Mouse (Mus musculus): ENCODE data around the gene Efhd2. TPM values are rescaled to one million over a fixed set of nuclear protein-coding genes. Genes with fewer than 3 reads are reported as not detected.

Efhd2 gene
- polyA plus RNA-seq, 1 experiment, result 23.8 TPM

GRCm38 (mm10) chr4:141878621-141879020 is 3.9 kb upstream of the Efhd2 start:
- Histone ChIP-seq H3K27ac (ENCODE audit: control insufficient read depth, insufficient read depth, low read depth, low read length, poor library complexity) (no peak overlapping the region), H3K4me3 (replicated peaks; ENCODE audit: control insufficient read depth, low read depth, low read length) (no peak overlapping the region), H3K4me1 (ENCODE audit: control insufficient read depth, insufficient read depth, low read length) (no peaks in the 10 kb centered on the region; the same call in 1 of the 2 replicates)
- WGBS, result 30% methylated on average over 7 of the region's 7 CpGs
- TF ChIP-seq CTCF (IDR thresholded peaks at IDR 0.05; ENCODE audit: control insufficient read depth, insufficient read depth, low read length) (no peak), POLR2A (IDR thresholded peaks at IDR 0.05; ENCODE audit: borderline replicate concordance, control insufficient read depth, low read depth, low read length) (no peak)

- TF ChIP-seq CTCF (IDR thresholded peaks at IDR 0.05; ENCODE audit: control insufficient read depth, insufficient read depth, low read length) (no peak), POLR2A (IDR thresholded peaks at IDR 0.05; ENCODE audit: borderline replicate concordance, control insufficient read depth, low read depth, low read length) (no peak)
- peaks cover 4% of the 10 kb centered on the region for H3K4me1 ChIP-seq (ENCODE audit: control insufficient read depth, insufficient read depth, low read length)
- no peak overlapping the region for H3K4me3 ChIP-seq (replicated peaks; ENCODE audit: control insufficient read depth, low read depth, low read length)
- WGBS, result 23% methylated on average over 8 of the region's 8 CpGs
- H3K27ac ChIP-seq (ENCODE audit: control insufficient read depth, insufficient read depth, low read depth, low read length, poor library complexity), result no peak overlapping the region
Measured at GRCm38 (mm10) chr4:141875481-141876108, 875 bp upstream of the Efhd2 start.

- peak overlapping the region; percentile 55; the same call in 1 of the 2 replicates for H3K27ac ChIP-seq (ENCODE audit: control insufficient read depth, insufficient read depth, low read depth, low read length, poor library complexity)
- WGBS, result 1% methylated on average over 19 of the region's 19 CpGs
- TF ChIP-seq POLR2A (IDR thresholded peaks at IDR 0.05; ENCODE audit: borderline replicate concordance, control insufficient read depth, low read depth, low read length) (peak; percentile 24; the same call in 1 of the 2 replicates), CTCF (IDR thresholded peaks at IDR 0.05; ENCODE audit: control insufficient read depth, insufficient read depth, low read length) (no peak)
- H3K4me1 ChIP-seq (ENCODE audit: control insufficient read depth, insufficient read depth, low read length), result peaks cover 4% of the 10 kb centered on the region
- peak overlapping the region; percentile 83 for H3K4me3 ChIP-seq (replicated peaks; ENCODE audit: control insufficient read depth, low read depth, low read length)
Measured at GRCm38 (mm10) chr4:141874111-141874600, 564 bp downstream of the Efhd2 start.

- Histone ChIP-seq H3K4me1 (ENCODE audit: control insufficient read depth, insufficient read depth, low read length) (peaks cover 4% of the 10 kb centered on the region), H3K4me3 (replicated peaks; ENCODE audit: control insufficient read depth, low read depth, low read length) (no peak overlapping the region), H3K27ac (ENCODE audit: control insufficient read depth, insufficient read depth, low read depth, low read length, poor library complexity) (no peak overlapping the region)
- 84% methylated on average over 9 of the region's 9 CpGs for WGBS
- TF ChIP-seq POLR2A (IDR thresholded peaks at IDR 0.05; ENCODE audit: borderline replicate concordance, control insufficient read depth, low read depth, low read length), result no peak
- TF ChIP-seq CTCF (IDR thresholded peaks at IDR 0.05; ENCODE audit: control insufficient read depth, insufficient read depth, low read length), result no peak
Measured at GRCm38 (mm10) chr4:141872977-141873376, 1.7 kb downstream of the Efhd2 start.

- H3K27ac ChIP-seq (ENCODE audit: control insufficient read depth, insufficient read depth, low read depth, low read length, poor library complexity), result peak overlapping the region; percentile 61
- TF ChIP-seq POLR2A (IDR thresholded peaks at IDR 0.05; ENCODE audit: borderline replicate concordance, control insufficient read depth, low read depth, low read length) (no peak), CTCF (IDR thresholded peaks at IDR 0.05; ENCODE audit: control insufficient read depth, insufficient read depth, low read length) (no peak)
- 64% methylated on average over 9 of the region's 9 CpGs for WGBS
- H3K4me1 ChIP-seq (ENCODE audit: control insufficient read depth, insufficient read depth, low read length), result peaks cover 4% of the 10 kb centered on the region
- H3K4me3 ChIP-seq (replicated peaks; ENCODE audit: control insufficient read depth, low read depth, low read length), result peak overlapping the region; percentile 8
Measured at GRCm38 (mm10) chr4:141871909-141872308, 2.8 kb downstream of the Efhd2 start.

- H3K27ac ChIP-seq (ENCODE audit: control insufficient read depth, insufficient read depth, low read depth, low read length, poor library complexity), result peak overlapping the region; percentile 1; the same call in 1 of the 2 replicates
- H3K4me3 ChIP-seq (replicated peaks; ENCODE audit: control insufficient read depth, low read depth, low read length), result no peak overlapping the region
- H3K4me1 ChIP-seq (ENCODE audit: control insufficient read depth, insufficient read depth, low read length), result peaks cover 4% of the 10 kb centered on the region
- WGBS, result 84% methylated on average over 3 of the region's 3 CpGs
- TF ChIP-seq CTCF (IDR thresholded peaks at IDR 0.05; ENCODE audit: control insufficient read depth, insufficient read depth, low read length), result no peak
- TF ChIP-seq POLR2A (IDR thresholded peaks at IDR 0.05; ENCODE audit: borderline replicate concordance, control insufficient read depth, low read depth, low read length), result no peak
Measured at GRCm38 (mm10) chr4:141871333-141871725, 3.4 kb downstream of the Efhd2 start.

GRCm38 (mm10) chr4:141870666-141871332 is 3.9 kb downstream of the Efhd2 start:
- TF ChIP-seq POLR2A (IDR thresholded peaks at IDR 0.05; ENCODE audit: borderline replicate concordance, control insufficient read depth, low read depth, low read length) (no peak), CTCF (IDR thresholded peaks at IDR 0.05; ENCODE audit: control insufficient read depth, insufficient read depth, low read length) (no peak)
- H3K27ac ChIP-seq (ENCODE audit: control insufficient read depth, insufficient read depth, low read depth, low read length, poor library complexity), result peak overlapping the region; percentile 24
- H3K4me3 ChIP-seq (replicated peaks; ENCODE audit: control insufficient read depth, low read depth, low read length), result no peak overlapping the region
- H3K4me1 ChIP-seq (ENCODE audit: control insufficient read depth, insufficient read depth, low read length), result peaks cover 4% of the 10 kb centered on the region
- WGBS, result 56% methylated on average over 11 of the region's 11 CpGs

- Histone ChIP-seq H3K27ac (ENCODE audit: control insufficient read depth, insufficient read depth, low read depth, low read length, poor library complexity) (peak overlapping the region; percentile 42; the same call in 1 of the 2 replicates), H3K4me3 (replicated peaks; ENCODE audit: control insufficient read depth, low read depth, low read length) (no peak overlapping the region), H3K4me1 (ENCODE audit: control insufficient read depth, insufficient read depth, low read length) (peaks cover 4% of the 10 kb centered on the region)
- WGBS, result 53% methylated on average over 5 of the region's 5 CpGs
- no peak for TF ChIP-seq POLR2A (IDR thresholded peaks at IDR 0.05; ENCODE audit: borderline replicate concordance, control insufficient read depth, low read depth, low read length)
- no peak for TF ChIP-seq CTCF (IDR thresholded peaks at IDR 0.05; ENCODE audit: control insufficient read depth, insufficient read depth, low read length)
Measured at GRCm38 (mm10) chr4:141869436-141870215, 5.1 kb downstream of the Efhd2 start.
